Mouse (Mus musculus): ENCODE data around the gene Mycl. TPM values are rescaled to one million over a fixed set of nuclear protein-coding genes. Genes with fewer than 3 reads are reported as not detected.
"Not testable (repeated sequence)": the region's sequence is repeated elsewhere in the genome, so short reads cannot be mapped to it uniquely, and the experiment has no call there.

Mycl gene
- polyA plus RNA-seq, 1 experiment from 2014 or later, result 82.3 TPM

GRCm38 (mm10) chr4:123005054-123005966 lies 9.9 kb downstream of the Mycl start:
- 47% methylated on average over 15 of the region's 15 CpGs for WGBS
- Histone ChIP-seq H3K9me3 (no peaks in the 10 kb centered on the region), H3K27ac (peak overlapping the region; percentile 70), H3K4me3 (no peak overlapping the region), H3K4me1 (replicated peaks) (peaks cover 52% of the 10 kb centered on the region), H3K36me3 (peaks cover 36% of the 10 kb centered on the region), H3K27me3 (ENCODE audit: insufficient read depth, poor library complexity, severe bottlenecking) (no peaks in the 10 kb centered on the region)
- no peak for DNase-seq (ENCODE audit: low spot score)

- not testable (repeated sequence) for H3K9me3 ChIP-seq; H3K36me3 ChIP-seq; H3K4me3 ChIP-seq; DNase-seq (ENCODE audit: low spot score); H3K27me3 ChIP-seq (ENCODE audit: insufficient read depth, poor library complexity, severe bottlenecking)
- Histone ChIP-seq H3K4me1 (replicated peaks) (peaks cover 45% of the 10 kb centered on the region), H3K27ac (peak overlapping the region; percentile 94)
- WGBS, result 86% methylated on average over 4 of the region's 4 CpGs
These were observed 17.0 kb downstream of the Mycl start for GRCm38 (mm10) chr4:123012501-123012900.

GRCm38 (mm10) chr4:123013346-123013945 lies 18.0 kb downstream of the Mycl start:
- no peaks in the 10 kb centered on the region for H3K27me3 ChIP-seq (ENCODE audit: insufficient read depth, poor library complexity, severe bottlenecking)
- H3K4me3 ChIP-seq, result peak overlapping the region; percentile 26
- DNase-seq (ENCODE audit: low spot score), result no peak
- 29% methylated on average over 5 of the region's 5 CpGs for WGBS
- H3K27ac ChIP-seq, result peak overlapping the region; percentile 94
- no peaks in the 10 kb centered on the region for H3K9me3 ChIP-seq
- peaks cover 55% of the 10 kb centered on the region for H3K4me1 ChIP-seq (replicated peaks)
- H3K36me3 ChIP-seq, result peaks cover 2% of the 10 kb centered on the region

- H3K27me3 ChIP-seq (ENCODE audit: insufficient read depth, poor library complexity, severe bottlenecking), result no peaks in the 10 kb centered on the region
- peak overlapping the region; percentile 26 for H3K4me3 ChIP-seq
- H3K4me1 ChIP-seq (replicated peaks), result peaks cover 60% of the 10 kb centered on the region
- peak overlapping the region; percentile 94 for H3K27ac ChIP-seq
- no peaks in the 10 kb centered on the region for H3K9me3 ChIP-seq
- peak; percentile 62 for DNase-seq (ENCODE audit: low spot score)
- WGBS, result 21% methylated on average over 3 of the region's 3 CpGs
- peaks cover 8% of the 10 kb centered on the region for H3K36me3 ChIP-seq
These were observed 18.5 kb downstream of the Mycl start for GRCm38 (mm10) chr4:123013949-123014406.

GRCm38 (mm10) chr4:123014501-123015282 lies 19.2 kb downstream of the Mycl start:
- peaks cover 63% of the 10 kb centered on the region for H3K4me1 ChIP-seq (replicated peaks)
- H3K36me3 ChIP-seq, result peaks cover 13% of the 10 kb centered on the region
- H3K9me3 ChIP-seq, result no peaks in the 10 kb centered on the region
- peak overlapping the region; percentile 26 for H3K4me3 ChIP-seq
- 18% methylated on average over 7 of the region's 7 CpGs for WGBS
- H3K27me3 ChIP-seq (ENCODE audit: insufficient read depth, poor library complexity, severe bottlenecking), result no peaks in the 10 kb centered on the region
- no peak for DNase-seq (ENCODE audit: low spot score)
- peak overlapping the region; percentile 94 for H3K27ac ChIP-seq

GRCm38 (mm10) chr4:123016451-123016957 lies 21.1 kb downstream of the Mycl start, which contains the start of gene Trit1:
TSS of gene Trit1 (plus strand) at chr4:123016597.
- H3K36me3 ChIP-seq, result peaks cover 31% of the 10 kb centered on the region
- H3K4me3 ChIP-seq, result peak within 1 kb of the TSS; percentile 83
- peaks cover 63% of the 10 kb centered on the region for H3K4me1 ChIP-seq (replicated peaks)
- peak within 1 kb of the TSS; percentile 94 for H3K27ac ChIP-seq
- H3K9me3 ChIP-seq, result no peaks in the 10 kb centered on the region
- H3K27me3 ChIP-seq (ENCODE audit: insufficient read depth, poor library complexity, severe bottlenecking), result no peaks in the 10 kb centered on the region
- under 1% methylated on average over 34 of the region's 34 CpGs for WGBS
- DNase-seq (ENCODE audit: low spot score), result peak; percentile 97

- WGBS, result 93% methylated on average over 3 of the region's 3 CpGs
These were observed 26.1 kb downstream of the Mycl start for GRCm38 (mm10) chr4:123021591-123021990.

GRCm38 (mm10) chr4:123022896-123023295 lies 27.4 kb downstream of the Mycl start:
- H3K36me3 ChIP-seq, result peaks cover 88% of the 10 kb centered on the region

More at GRCm38 (mm10) chr4:123021591-123021990, 26.1 kb downstream of the Mycl start:
- H3K27ac ChIP-seq, result no peak overlapping the region
- no peaks in the 10 kb centered on the region for H3K27me3 ChIP-seq (ENCODE audit: insufficient read depth, poor library complexity, severe bottlenecking)
- H3K4me3 ChIP-seq, result no peak overlapping the region
- H3K4me1 ChIP-seq (replicated peaks), result peaks cover 41% of the 10 kb centered on the region
- H3K36me3 ChIP-seq, result peaks cover 75% of the 10 kb centered on the region
- H3K9me3 ChIP-seq, result no peaks in the 10 kb centered on the region
- no peak for DNase-seq (ENCODE audit: low spot score)

GRCm38 (mm10) chr4:123025418-123025817 lies 30.0 kb downstream of the Mycl start:
- peaks cover 20% of the 10 kb centered on the region; the same call in 1 of the 2 replicates for H3K4me1 ChIP-seq (replicated peaks)
- H3K27ac ChIP-seq, result no peak overlapping the region
- DNase-seq (ENCODE audit: low spot score), result no peak
- no peak overlapping the region for H3K4me3 ChIP-seq
- peaks cover 91% of the 10 kb centered on the region for H3K36me3 ChIP-seq
- H3K27me3 ChIP-seq (ENCODE audit: insufficient read depth, poor library complexity, severe bottlenecking), result no peaks in the 10 kb centered on the region
- 96% methylated on average over 2 of the region's 2 CpGs for WGBS
- no peaks in the 10 kb centered on the region for H3K9me3 ChIP-seq

More at GRCm38 (mm10) chr4:123022896-123023295, 27.4 kb downstream of the Mycl start:
- Histone ChIP-seq H3K27me3 (ENCODE audit: insufficient read depth, poor library complexity, severe bottlenecking) (no peaks in the 10 kb centered on the region), H3K4me1 (replicated peaks) (peaks cover 30% of the 10 kb centered on the region), H3K27ac (no peak overlapping the region), H3K9me3 (no peaks in the 10 kb centered on the region), H3K4me3 (no peak overlapping the region)
- no peak for DNase-seq (ENCODE audit: low spot score)
- 85% methylated on average over 1 of the region's 1 CpGs for WGBS

- no peaks in the 10 kb centered on the region for H3K9me3 ChIP-seq
- DNase-seq (ENCODE audit: low spot score), result no peak
- H3K4me3 ChIP-seq, result no peak overlapping the region
- H3K27me3 ChIP-seq (ENCODE audit: insufficient read depth, poor library complexity, severe bottlenecking), result no peaks in the 10 kb centered on the region
- H3K4me1 ChIP-seq (replicated peaks), result peaks cover 20% of the 10 kb centered on the region; the same call in 1 of the 2 replicates
- H3K36me3 ChIP-seq, result peaks cover 91% of the 10 kb centered on the region
- 97% methylated on average over 13 of the region's 13 CpGs for WGBS
- no peak overlapping the region for H3K27ac ChIP-seq
These were observed 30.7 kb downstream of the Mycl start for GRCm38 (mm10) chr4:123026161-123026560.

GRCm38 (mm10) chr4:123026597-123026996 lies 31.1 kb downstream of the Mycl start:
- no peaks in the 10 kb centered on the region for H3K27me3 ChIP-seq (ENCODE audit: insufficient read depth, poor library complexity, severe bottlenecking)
- no peak for DNase-seq (ENCODE audit: low spot score)
- no peak overlapping the region for H3K27ac ChIP-seq
- 84% methylated on average over 4 of the region's 4 CpGs for WGBS
- H3K9me3 ChIP-seq, result no peaks in the 10 kb centered on the region
- H3K36me3 ChIP-seq, result peaks cover 91% of the 10 kb centered on the region
- H3K4me1 ChIP-seq (replicated peaks), result peaks cover 22% of the 10 kb centered on the region; the same call in 1 of the 2 replicates
- H3K4me3 ChIP-seq, result no peak overlapping the region

GRCm38 (mm10) chr4:123034841-123035240 lies 39.4 kb downstream of the Mycl start:
- WGBS, result 94% methylated on average over 2 of the region's 2 CpGs
- no peak overlapping the region for H3K27ac ChIP-seq

More at GRCm38 (mm10) chr4:123034841-123035240, 39.4 kb downstream of the Mycl start:
- Histone ChIP-seq H3K27me3 (ENCODE audit: insufficient read depth, poor library complexity, severe bottlenecking) (no peaks in the 10 kb centered on the region), H3K4me3 (no peak overlapping the region), H3K9me3 (no peaks in the 10 kb centered on the region), H3K36me3 (peaks cover 88% of the 10 kb centered on the region), H3K4me1 (replicated peaks) (peaks cover 10% of the 10 kb centered on the region; the same call in 1 of the 2 replicates)
- DNase-seq (ENCODE audit: low spot score), result no peak
